Mouse (Mus musculus) layer of hippocampus, postnatal 14 days (tissue): ENCODE measurements around the gene Mis18a. TPM values are rescaled to one million over a fixed set of nuclear protein-coding genes. Genes with fewer than 3 reads are reported as not detected.

Experiments
- DNase-seq, 2 experiments: peaks; one replicate each; pipeline ENCODE4 v3.0.0; 2021 to 2022; ENCODE audit warnings: low spot score in 2 of 2, mixed read lengths in 1 of 2
- long read RNA-seq, 2 experiments: library from polyadenylated mRNA; stranded (forward); transcript quantifications; one replicate each; pipeline ENCODE4 v2.0.0; 2021
- total RNA-seq, 2 experiments: library from RNA; stranded (reverse); gene quantifications; 2 replicates each; pipeline ENCODE4 v1.2.3; 2021

Mis18a gene
- 1 to 10 TPM; 7.9 to 9.2 TPM for total RNA-seq
- long read RNA-seq, experiment 1, transcript Mis18a-201 (5 exons, 1,333 nt): major isoform, 6 of 9 reads
- long read RNA-seq, experiment 1, partial matches to known transcripts: 2 of 9 reads
- long read RNA-seq, experiment 1, other reads (novel, unspliced or antisense): 1 of 9 reads
- long read RNA-seq, experiment 2, transcript Mis18a-201 (5 exons, 1,333 nt): major isoform, 5 of 10 reads
- long read RNA-seq, experiment 2, partial matches to known transcripts: 1 of 10 reads
- long read RNA-seq, experiment 2, other reads (novel, unspliced or antisense): 4 of 10 reads

GRCm38 (mm10) chr16:90727233-90728115, at the start of gene Mis18a:
Gene Mis18a (minus strand): TSS chr16:90727404.
- DNase-seq: peak; percentile 91 to 97

GRCm38 (mm10) chr16:90775946-90776520, 48.8 kb upstream of the Mis18a start:
- no peak for DNase-seq

- DNase-seq: no peak
Measured at GRCm38 (mm10) chr16:90774646-90775045, 47.4 kb upstream of the Mis18a start.

GRCm38 (mm10) chr16:90774216-90774615, 47.0 kb upstream of the Mis18a start:
- DNase-seq: peak in 1 of 2 experiments; percentile 6

GRCm38 (mm10) chr16:90766919-90767454, 39.8 kb upstream of the Mis18a start:
- no peak for DNase-seq

GRCm38 (mm10) chr16:90765195-90765877, 38.1 kb upstream of the Mis18a start:
- no peak for DNase-seq

GRCm38 (mm10) chr16:90760515-90760914, 33.3 kb upstream of the Mis18a start:
- no peak for DNase-seq

- no peak for DNase-seq
Measured at GRCm38 (mm10) chr16:90759335-90759734, 32.1 kb upstream of the Mis18a start.

- no peak for DNase-seq
Measured at GRCm38 (mm10) chr16:90753386-90753941, 26.3 kb upstream of the Mis18a start.

GRCm38 (mm10) chr16:90748169-90748568, 21.0 kb upstream of the Mis18a start:
- DNase-seq: no peak

GRCm38 (mm10) chr16:90747143-90747542, 19.9 kb upstream of the Mis18a start:
- peak in 1 of 2 experiments; percentile 28 for DNase-seq

- no peak for DNase-seq
Measured at GRCm38 (mm10) chr16:90738092-90738956, 11.1 kb upstream of the Mis18a start, which contains the start of gene Mrap. Gene Mrap (plus strand): TSS chr16:90738207.

- no peak for DNase-seq
Measured at GRCm38 (mm10) chr16:90736672-90737270, 9.6 kb upstream of the Mis18a start.

- no peak for DNase-seq
Measured at GRCm38 (mm10) chr16:90735611-90736010, 8.4 kb upstream of the Mis18a start.

- DNase-seq: no peak
Measured at GRCm38 (mm10) chr16:90726600-90727227, 490 bp downstream of the Mis18a start.

- no peak for DNase-seq
Measured at GRCm38 (mm10) chr16:90724051-90724450, 3.2 kb downstream of the Mis18a start.

- DNase-seq: no peak
Measured at GRCm38 (mm10) chr16:90710313-90710712, 16.9 kb downstream of the Mis18a start.

GRCm38 (mm10) chr16:90709711-90710289, 17.4 kb downstream of the Mis18a start:
- DNase-seq: peak; percentile 83 to 89
